ENCODE assay signal across 10 mouse cellular contexts in genomic region chr11:59786444-59787198, GRCm38 (mm10). TPM values are rescaled to one million over a fixed set of nuclear protein-coding genes. Genes with fewer than 3 reads are reported as not detected.
A peak's percentile ranks its signal among the peaks of the same experiment; 100 is the strongest.
DNase-seq lines count a peak whose midpoint lies in the region; ATAC-seq lines count a peak whose summit lies in the region.
"Had no signal": no experiment of that assay in that cellular context is flagged by ENCODE, and none has a peak within 500 bp of the region (broad histone marks: within the 10 kb centered on the region; RNA-seq: fewer than 3 reads in every experiment).

No protein-coding gene starts in this region.

- H3K4me1 ChIP-seq in heart, embryonic 12.5 days (replicated peaks): peaks cover 15% of the 10 kb centered on the region
- peaks cover 10% of the 10 kb centered on the region for H3K4me1 ChIP-seq in hindbrain, embryonic 15.5 days (replicated peaks)

- peaks cover 6% of the 10 kb centered on the region for H3K36me3 ChIP-seq in heart, embryonic 12.5 days
- peaks cover 7% of the 10 kb centered on the region; the same call in 1 of the 2 replicates for H3K36me3 ChIP-seq in hindbrain, embryonic 15.5 days

- H3K27ac ChIP-seq in heart, embryonic 12.5 days (ENCODE audit: poor library complexity, severe bottlenecking): no peak overlapping the region
- H3K27ac ChIP-seq in hindbrain, embryonic 15.5 days (replicated peaks): no peak overlapping the region

- H3K4me2 ChIP-seq in heart, embryonic 12.5 days: peak overlapping the region; percentile 90
- H3K4me2 ChIP-seq in hindbrain, embryonic 15.5 days: peak overlapping the region; percentile 98

- H3K9ac ChIP-seq in heart, embryonic 12.5 days: peak overlapping the region; percentile 72
- peak overlapping the region; percentile 57; the same call in 1 of the 2 replicates for H3K9ac ChIP-seq in hindbrain, embryonic 15.5 days

- intact Hi-C loops in left cerebral cortex, postnatal 4 days (cut with DNase I): no loop called here

- peak overlapping the region; percentile 54 for H3K4me3 ChIP-seq in heart, embryonic 12.5 days
- peak overlapping the region; percentile 50 for H3K4me3 ChIP-seq in hindbrain, embryonic 15.5 days

- DNase-seq in heart, postnatal 4 days: no peak
- peak; percentile 41 for DNase-seq in ZHBTc4 (ENCODE audit: low read depth, low spot score)
- DNase-seq in frontal cortex, postnatal 25 days (ENCODE audit: low spot score in 2 of 2): no peak
- DNase-seq in left cerebral cortex, postnatal 4 days: no peak
- DNase-seq in cerebellum, adult 8-10 months: no peak

- 0 out of 2 replicates have a peak, but pooled peaks cover 5% of the 10 kb centered on the region for H3K27me3 ChIP-seq in heart, embryonic 12.5 days (replicated peaks)
- no peaks in the 10 kb centered on the region for H3K27me3 ChIP-seq in hindbrain, embryonic 15.5 days

- ATAC-seq in heart, embryonic 12.5 days (ENCODE audit: insufficient number of reproducible peaks, low FRiP score): 0 out of 2 replicates have a peak, but pooled peaks have one; percentile 1
- ATAC-seq in hindbrain, embryonic 15.5 days (ENCODE audit: low FRiP score, low read depth): no peak; the same call in 1 of the 2 replicates
- 0 out of 2 replicates have a peak, but pooled peaks have one; percentile 10 for ATAC-seq in megakaryocyte progenitor cell, adult 5-6 weeks (replicated peaks; ENCODE audit: poor library complexity)

- H3K9me3 ChIP-seq in heart, embryonic 12.5 days (replicated peaks): no peaks in the 10 kb centered on the region
- no peaks in the 10 kb centered on the region for H3K9me3 ChIP-seq in hindbrain, embryonic 15.5 days

- WGBS in heart, embryonic 12.5 days: 47% methylated on average over 15 of the region's 15 CpGs
- 55% methylated on average over 15 of the region's 15 CpGs for WGBS in hindbrain, embryonic 15.5 days

RNA-seq across cellular contexts. Expression of gene Pld6, which starts 0.8 kb away (rescaled TPM):
- polyA plus RNA-seq in heart, embryonic 12.5 days (2016; fragmentation: Nextera tagmentation; extraction: Ambion mirVana): 3.9 and 4.6 TPM in 2 replicates
- 1 to 10 TPM; 1.9 to 2.2 TPM for total RNA-seq in heart, postnatal 4 days (2021)
- 15.1 and 16.4 TPM in 2 replicates for polyA plus RNA-seq in hindbrain, embryonic 15.5 days (2015; fragmentation: Nextera tagmentation; extraction: Ambion mirVana)
- total RNA-seq in megakaryocyte progenitor cell, adult 5-6 weeks (2015): 0.37 and 1.1 TPM in 2 replicates
- 0.91 and 1.3 TPM in 2 replicates for total RNA-seq in megakaryocyte progenitor cell, adult 5-6 weeks (2017)
- total RNA-seq in left cerebral cortex, postnatal 4 days (2021): 1 to 10 TPM; 3.0 to 3.8 TPM
- total RNA-seq: G1E; gastrocnemius, adult 18-20 months had no signal
- polyA plus RNA-seq: G1E had no signal

RNA-seq across cellular contexts. Expression of gene Flcn, which starts 23.2 kb away (rescaled TPM):
- polyA plus RNA-seq in heart, embryonic 12.5 days (2016; fragmentation: Nextera tagmentation; extraction: Ambion mirVana): 25.1 and 26.5 TPM in 2 replicates
- total RNA-seq in heart, postnatal 4 days (2021): 10 to 100 TPM; 22.1 to 28.0 TPM
- 42.4 and 44.8 TPM in 2 replicates for polyA plus RNA-seq in hindbrain, embryonic 15.5 days (2015; fragmentation: Nextera tagmentation; extraction: Ambion mirVana)
- total RNA-seq in megakaryocyte progenitor cell, adult 5-6 weeks (2015): 11.1 and 15.6 TPM in 2 replicates
- total RNA-seq in megakaryocyte progenitor cell, adult 5-6 weeks (2017): 15.8 and 18.4 TPM in 2 replicates
- 10 to 100 TPM; 33.3 to 36.1 TPM for total RNA-seq in left cerebral cortex, postnatal 4 days (2021)

RNA-seq across cellular contexts. Expression of gene Nt5m, which starts 52.6 kb away (rescaled TPM):
- 35.7 and 36.2 TPM in 2 replicates for polyA plus RNA-seq in heart, embryonic 12.5 days (2016; fragmentation: Nextera tagmentation; extraction: Ambion mirVana)
- 10 to 100 TPM; 25.3 to 29.2 TPM for total RNA-seq in heart, postnatal 4 days (2021)
- 70.3 and 74.8 TPM in 2 replicates for polyA plus RNA-seq in hindbrain, embryonic 15.5 days (2015; fragmentation: Nextera tagmentation; extraction: Ambion mirVana)
- total RNA-seq in megakaryocyte progenitor cell, adult 5-6 weeks (2015): 12.4 and 18.8 TPM in 2 replicates
- total RNA-seq in megakaryocyte progenitor cell, adult 5-6 weeks (2017): 15.1 and 15.7 TPM in 2 replicates
- 10 to 100 TPM; 43.6 to 45.0 TPM for total RNA-seq in left cerebral cortex, postnatal 4 days (2021)

RNA-seq across cellular contexts. Expression of gene Cops3, which starts 53.0 kb away (rescaled TPM):
- 158 and 163 TPM in 2 replicates for polyA plus RNA-seq in heart, embryonic 12.5 days (2016; fragmentation: Nextera tagmentation; extraction: Ambion mirVana)
- 10 to 100 TPM; 83.9 to 85.6 TPM for total RNA-seq in heart, postnatal 4 days (2021)
- polyA plus RNA-seq in hindbrain, embryonic 15.5 days (2015; fragmentation: Nextera tagmentation; extraction: Ambion mirVana): 183 and 185 TPM in 2 replicates
- total RNA-seq in megakaryocyte progenitor cell, adult 5-6 weeks (2015): 222 and 236 TPM in 2 replicates
- 201 and 214 TPM in 2 replicates for total RNA-seq in megakaryocyte progenitor cell, adult 5-6 weeks (2017)
- 10 to 100 TPM; 83.2 to 87.3 TPM for total RNA-seq in left cerebral cortex, postnatal 4 days (2021)
